Mouse (Mus musculus): ENCODE data around the gene Dlk1. TPM values are rescaled to one million over a fixed set of nuclear protein-coding genes. Genes with fewer than 3 reads are reported as not detected.
A peak's percentile ranks its signal among the peaks of the same experiment; 100 is the strongest.
"Not testable (repeated sequence)": the region's sequence is repeated elsewhere in the genome, so short reads cannot be mapped to it uniquely, and the experiment has no call there.

The Dlk1 gene
- polyA plus RNA-seq, 1 experiment from 2014 or later = 32.6 TPM

- DNase-seq (ENCODE audit: low spot score) = no peak
Observed at GRCm38 (mm10) chr12:109438383-109438782, 14.2 kb upstream of the Dlk1 start.

- DNase-seq (ENCODE audit: low spot score) = no peak
Observed at GRCm38 (mm10) chr12:109439974-109440373, 12.6 kb upstream of the Dlk1 start.

GRCm38 (mm10) chr12:109441366-109441765 is 11.3 kb upstream of the Dlk1 start:
- DNase-seq (ENCODE audit: low spot score) = peak; percentile 20

- DNase-seq (ENCODE audit: low spot score) = no peak
Observed at GRCm38 (mm10) chr12:109442115-109442514, 10.5 kb upstream of the Dlk1 start.

- DNase-seq (ENCODE audit: low spot score) = no peak
Observed at GRCm38 (mm10) chr12:109443276-109443675, 9.3 kb upstream of the Dlk1 start.

GRCm38 (mm10) chr12:109444999-109445398 is 7.6 kb upstream of the Dlk1 start:
- peak; percentile 25 for DNase-seq (ENCODE audit: low spot score)

GRCm38 (mm10) chr12:109445499-109446235 is 7.0 kb upstream of the Dlk1 start:
- DNase-seq (ENCODE audit: low spot score) = no peak

GRCm38 (mm10) chr12:109446236-109446941 is 6.2 kb upstream of the Dlk1 start:
- peak; percentile 35 for DNase-seq (ENCODE audit: low spot score)

GRCm38 (mm10) chr12:109449421-109450411 is 2.9 kb upstream of the Dlk1 start:
- no peak for DNase-seq (ENCODE audit: low spot score)

- no peak for DNase-seq (ENCODE audit: low spot score)
Observed at GRCm38 (mm10) chr12:109453065-109453997, 708 bp downstream of the Dlk1 start.

- DNase-seq (ENCODE audit: low spot score) = no peak
Observed at GRCm38 (mm10) chr12:109454137-109454536, 1.5 kb downstream of the Dlk1 start.

GRCm38 (mm10) chr12:109456531-109457202 is 4.0 kb downstream of the Dlk1 start:
- no peak for DNase-seq (ENCODE audit: low spot score)

- no peak for DNase-seq (ENCODE audit: low spot score)
Observed at GRCm38 (mm10) chr12:109457836-109458235, 5.2 kb downstream of the Dlk1 start.

- DNase-seq (ENCODE audit: low spot score) = no peak
Observed at GRCm38 (mm10) chr12:109458896-109459295, 6.3 kb downstream of the Dlk1 start.

GRCm38 (mm10) chr12:109459481-109460401 is 7.1 kb downstream of the Dlk1 start:
- peak; percentile 57 for DNase-seq (ENCODE audit: low spot score)

GRCm38 (mm10) chr12:109462594-109462993 is 10.0 kb downstream of the Dlk1 start:
- no peak for DNase-seq (ENCODE audit: low spot score)

GRCm38 (mm10) chr12:109467417-109467816 is 14.8 kb downstream of the Dlk1 start:
- DNase-seq (ENCODE audit: low spot score) = not testable (repeated sequence)

GRCm38 (mm10) chr12:109469793-109470192 is 17.2 kb downstream of the Dlk1 start:
- DNase-seq (ENCODE audit: low spot score) = no peak

- no peak for DNase-seq (ENCODE audit: low spot score)
Observed at GRCm38 (mm10) chr12:109472627-109473026, 20.0 kb downstream of the Dlk1 start.
